In genomic region chr6:70727094-70727721, GRCm38 (mm10) we compare ENCODE assay signal across 24 mouse cellular contexts.
A peak's percentile ranks its signal among the peaks of the same experiment; 100 is the strongest.
DNase-seq lines count a peak whose midpoint lies in the region; ATAC-seq and TF ChIP-seq lines count a peak whose summit lies in the region.
"Had no signal": no experiment of that assay in that cellular context is flagged by ENCODE, and none has a peak within 500 bp of the region (broad histone marks: within the 10 kb centered on the region; RNA-seq: fewer than 3 reads in every experiment).

No protein-coding gene starts in this region.

- no peaks in the 10 kb centered on the region for H3K27me3 ChIP-seq in liver, embryonic 11.5 days (replicated peaks; ENCODE audit: control insufficient read depth, insufficient read depth, low read length)
- no peaks in the 10 kb centered on the region for H3K27me3 ChIP-seq in liver, postnatal 0 days (ENCODE audit: insufficient read depth, low read length)
- H3K27me3 ChIP-seq: embryonic facial prominence, embryonic 13.5 days; hindbrain, embryonic 15.5 days; limb, embryonic 12.5 days had no signal

- peak overlapping the region; percentile 64 for H3K27ac ChIP-seq in liver, embryonic 11.5 days (ENCODE audit: low read depth, low read length)
- H3K27ac ChIP-seq in liver, postnatal 0 days (ENCODE audit: low read depth): peak overlapping the region; percentile 55
- H3K27ac ChIP-seq: embryonic facial prominence, embryonic 13.5 days; heart, embryonic 10.5 days; hindbrain, embryonic 15.5 days; kidney, postnatal 0 days; limb, embryonic 12.5 days had no signal

- no peak overlapping the region for H3K9ac ChIP-seq in liver, embryonic 11.5 days (ENCODE audit: low read depth, low read length)
- no peak overlapping the region for H3K9ac ChIP-seq in liver, postnatal 0 days (replicated peaks)
- H3K9ac ChIP-seq: embryonic facial prominence, embryonic 13.5 days; hindbrain, embryonic 15.5 days; limb, embryonic 12.5 days; lung, embryonic 14.5 days had no signal

- TF ChIP-seq CTCF in liver, postnatal 0 days (IDR thresholded peaks at IDR 0.05; ENCODE audit: low read depth): no peak

- no peaks in the 10 kb centered on the region for H3K36me3 ChIP-seq in liver, embryonic 11.5 days (ENCODE audit: control insufficient read depth, insufficient read depth, low read length)
- H3K36me3 ChIP-seq in liver, postnatal 0 days (replicated peaks; ENCODE audit: insufficient read depth, low read length): no peaks in the 10 kb centered on the region
- H3K36me3 ChIP-seq: embryonic facial prominence, embryonic 13.5 days; heart, embryonic 10.5 days; hindbrain, embryonic 15.5 days; limb, embryonic 12.5 days had no signal

- no peak overlapping the region for H3K4me3 ChIP-seq in liver, embryonic 11.5 days (ENCODE audit: low read depth, low read length)
- H3K4me3 ChIP-seq in liver, postnatal 0 days (ENCODE audit: low read depth, low read length): no peak overlapping the region
- H3K4me3 ChIP-seq: embryonic facial prominence, embryonic 13.5 days; heart, embryonic 10.5 days; hindbrain, embryonic 15.5 days; limb, embryonic 12.5 days; myocyte had no signal

- H3K4me1 ChIP-seq in liver, embryonic 11.5 days (replicated peaks; ENCODE audit: control insufficient read depth, insufficient read depth, low read length): peaks cover 11% of the 10 kb centered on the region
- peaks cover 32% of the 10 kb centered on the region for H3K4me1 ChIP-seq in liver, postnatal 0 days (ENCODE audit: insufficient read depth)
- H3K4me1 ChIP-seq: embryonic facial prominence, embryonic 13.5 days; heart, embryonic 10.5 days; hindbrain, embryonic 15.5 days; limb, embryonic 12.5 days had no signal

- ATAC-seq in liver, embryonic 11.5 days (replicated peaks; ENCODE audit: low FRiP score): peak; percentile 76
- peak; percentile 85 for ATAC-seq in liver, postnatal 0 days
- ATAC-seq in frontal cortex, adult (ENCODE audit: low TSS enrichment): no peak
- ATAC-seq: forebrain, embryonic 14.5 days; midbrain, embryonic 16.5 days had no signal

- H3K9me3 ChIP-seq in liver, embryonic 11.5 days (ENCODE audit: control insufficient read depth, low read length): no peaks in the 10 kb centered on the region
- H3K9me3 ChIP-seq in liver, postnatal 0 days (ENCODE audit: low read length): no peaks in the 10 kb centered on the region
- H3K9me3 ChIP-seq: embryonic facial prominence, embryonic 13.5 days; heart, embryonic 10.5 days; hindbrain, embryonic 15.5 days; limb, embryonic 12.5 days had no signal

- H3K4me2 ChIP-seq in liver, embryonic 11.5 days: no peak overlapping the region
- no peak overlapping the region for H3K4me2 ChIP-seq in liver, postnatal 0 days (ENCODE audit: low read depth, low read length)
- H3K4me2 ChIP-seq: embryonic facial prominence, embryonic 13.5 days; hindbrain, embryonic 15.5 days; limb, embryonic 12.5 days; lung, embryonic 14.5 days had no signal

- peak; percentile 66 for DNase-seq in A20 (ENCODE audit: low read depth, low spot score)
- peak; percentile 36 for DNase-seq in MEL-GATA-1-ER (ENCODE audit: extremely low read depth, low read depth)
- no peak for DNase-seq in liver, embryonic 11.5 days (ENCODE audit: low spot score)
- no peak for DNase-seq in liver, postnatal 0 days
- DNase-seq in left cerebral cortex, adult 8-10 months (ENCODE audit: low spot score in 2 of 2): no peak
- DNase-seq in lung, adult 18-20 months: no peak
- DNase-seq in cerebellum, adult 9-11 months: no peak
- DNase-seq: adrenal gland, postnatal 14 days; cerebellum, postnatal 14 days; embryo, embryonic 11 days; kidney, adult 2 months; lung, embryonic 14.5 days; right cerebral cortex, adult 18-20 months; right cerebral cortex, postnatal 4 days; thymus, postnatal 14 days had no signal

- WGBS in liver, embryonic 11.5 days: 42% methylated on average over 4 of the region's 4 CpGs
- 45% methylated on average over 4 of the region's 4 CpGs for WGBS in liver, postnatal 0 days (ENCODE audit: insufficient replicate concordance)

- TF ChIP-seq EP300 in liver, postnatal 0 days (IDR thresholded peaks at IDR 0.05; ENCODE audit: low read depth): peak; percentile 88

Comparison
In these comparisons a context has a peak if more than half of its experiments do, and no peak if none do; other contexts are left out.
1. DNase-seq: peak in A20 (single experiment) and MEL-GATA-1-ER (single experiment); none in liver, embryonic 11.5 days (single experiment), liver, postnatal 0 days (single experiment), left cerebral cortex, adult 8-10 months (0 of 2), lung, adult 18-20 months (0 of 2) and cerebellum, adult 9-11 months (single experiment).